In genomic region chr2:173937531-173938439, GRCm38 (mm10) we compare ENCODE assay signal across 9 mouse cellular contexts.
DNase-seq lines count a peak whose midpoint lies in the region; ATAC-seq and TF ChIP-seq lines count a peak whose summit lies in the region.
"Had no signal": no experiment of that assay in that cellular context is flagged by ENCODE, and none has a peak within 500 bp of the region (broad histone marks: within the 10 kb centered on the region; RNA-seq: fewer than 3 reads in every experiment).

No protein-coding gene starts in this region.

- 60% methylated on average over 18 of the region's 18 CpGs for WGBS in forebrain, embryonic 11.5 days
- WGBS in forebrain, embryonic 10.5 days = 69% methylated on average over 18 of the region's 18 CpGs
- 51% methylated on average over 18 of the region's 18 CpGs for WGBS in lung, embryonic 14.5 days
- WGBS in lung, postnatal 0 days = 63% methylated on average over 18 of the region's 18 CpGs
- WGBS in hindbrain, postnatal 0 days = 35% methylated on average over 18 of the region's 18 CpGs
- 15% methylated on average over 18 of the region's 18 CpGs for WGBS in neural tube, embryonic 14.5 days

- peak; percentile 47 for ATAC-seq in forebrain, embryonic 11.5 days (replicated peaks; ENCODE audit: low FRiP score)
- 0 out of 2 replicates have a peak, but pooled peaks have one; percentile 29 for ATAC-seq in lung, embryonic 14.5 days (ENCODE audit: insufficient read depth)
- no peak for ATAC-seq in lung, postnatal 0 days
- ATAC-seq in hindbrain, postnatal 0 days = no peak
- ATAC-seq in neural tube, embryonic 14.5 days (ENCODE audit: low read depth) = peak; percentile 50
- no peak for ATAC-seq in monocyte, adult 5-6 weeks (replicated peaks; ENCODE audit: insufficient number of reproducible peaks, low FRiP score, low TSS enrichment, poor library complexity, severe bottlenecking)
- no peak for ATAC-seq in granulocyte monocyte progenitor cell, adult 5-6 weeks (replicated peaks; ENCODE audit: poor library complexity, severe bottlenecking)

- H3K36me3 ChIP-seq in forebrain, embryonic 11.5 days (ENCODE audit: control insufficient read depth, insufficient read depth, low read length) = no peaks in the 10 kb centered on the region
- no peaks in the 10 kb centered on the region for H3K36me3 ChIP-seq in forebrain, embryonic 10.5 days (replicated peaks)
- H3K36me3 ChIP-seq in lung, embryonic 14.5 days (ENCODE audit: insufficient read depth) = no peaks in the 10 kb centered on the region
- H3K36me3 ChIP-seq in lung, postnatal 0 days (ENCODE audit: insufficient read depth, low read length) = no peaks in the 10 kb centered on the region
- no peaks in the 10 kb centered on the region for H3K36me3 ChIP-seq in hindbrain, postnatal 0 days (ENCODE audit: insufficient read depth, low read length)
- H3K36me3 ChIP-seq in neural tube, embryonic 14.5 days (ENCODE audit: control insufficient read depth, insufficient read depth, low read length) = no peaks in the 10 kb centered on the region
- H3K36me3 ChIP-seq: heart, embryonic 12.5 days had no signal

- no peaks in the 10 kb centered on the region for H3K4me1 ChIP-seq in forebrain, embryonic 11.5 days (replicated peaks; ENCODE audit: control insufficient read depth, insufficient read depth, low read length)
- peaks cover 20% of the 10 kb centered on the region for H3K4me1 ChIP-seq in forebrain, embryonic 10.5 days
- H3K4me1 ChIP-seq in lung, embryonic 14.5 days (ENCODE audit: insufficient read depth) = no peaks in the 10 kb centered on the region
- H3K4me1 ChIP-seq in lung, postnatal 0 days (ENCODE audit: insufficient read depth, low read depth, low read length) = no peaks in the 10 kb centered on the region
- no peaks in the 10 kb centered on the region for H3K4me1 ChIP-seq in hindbrain, postnatal 0 days (ENCODE audit: insufficient read depth, low read length)
- H3K4me1 ChIP-seq in neural tube, embryonic 14.5 days (ENCODE audit: control insufficient read depth, insufficient read depth, low read length) = peaks cover 20% of the 10 kb centered on the region
- H3K4me1 ChIP-seq: heart, embryonic 12.5 days had no signal

- no peak for TF ChIP-seq CTCF in lung, embryonic 14.5 days (IDR thresholded peaks at IDR 0.05; ENCODE audit: low read depth)
- TF ChIP-seq CTCF in lung, postnatal 0 days (IDR thresholded peaks at IDR 0.05) = no peak
- no peak for TF ChIP-seq CTCF in hindbrain, postnatal 0 days (IDR thresholded peaks at IDR 0.05; ENCODE audit: low read depth)

- H3K9me3 ChIP-seq in forebrain, embryonic 11.5 days (ENCODE audit: control insufficient read depth, low read length) = no peaks in the 10 kb centered on the region; the same call in 1 of the 2 replicates
- peaks cover 18% of the 10 kb centered on the region for H3K9me3 ChIP-seq in forebrain, embryonic 10.5 days
- H3K9me3 ChIP-seq in lung, embryonic 14.5 days (ENCODE audit: low read depth, low read length) = 0 out of 2 replicates have a peak, but pooled peaks cover 3% of the 10 kb centered on the region
- no peaks in the 10 kb centered on the region for H3K9me3 ChIP-seq in lung, postnatal 0 days (ENCODE audit: low read length)
- H3K9me3 ChIP-seq in hindbrain, postnatal 0 days (ENCODE audit: low read length) = no peaks in the 10 kb centered on the region
- no peaks in the 10 kb centered on the region for H3K9me3 ChIP-seq in neural tube, embryonic 14.5 days (ENCODE audit: control insufficient read depth, low read length)

- no peak overlapping the region for H3K4me2 ChIP-seq in forebrain, embryonic 11.5 days (ENCODE audit: low read depth, low read length, severe bottlenecking)
- H3K4me2 ChIP-seq in lung, embryonic 14.5 days = no peak overlapping the region
- H3K4me2 ChIP-seq in lung, postnatal 0 days (replicated peaks; ENCODE audit: low read depth, low read length) = no peak overlapping the region
- no peak overlapping the region for H3K4me2 ChIP-seq in hindbrain, postnatal 0 days (ENCODE audit: low read depth, low read length)
- H3K4me2 ChIP-seq in neural tube, embryonic 14.5 days (ENCODE audit: low read depth, low read length) = no peak overlapping the region
- H3K4me2 ChIP-seq: heart, embryonic 12.5 days had no signal

- H3K27ac ChIP-seq in forebrain, embryonic 11.5 days (ENCODE audit: low read depth, low read length) = no peak overlapping the region
- H3K27ac ChIP-seq in forebrain, embryonic 10.5 days = no peak overlapping the region
- no peak overlapping the region for H3K27ac ChIP-seq in lung, embryonic 14.5 days (ENCODE audit: low read depth)
- no peak overlapping the region for H3K27ac ChIP-seq in lung, postnatal 0 days (ENCODE audit: low read length)
- H3K27ac ChIP-seq in hindbrain, postnatal 0 days = peak overlapping the region; percentile 32; the same call in 1 of the 2 replicates
- H3K27ac ChIP-seq in neural tube, embryonic 14.5 days (ENCODE audit: low read depth, low read length) = peak overlapping the region; percentile 75

- no peak for DNase-seq in forebrain, embryonic 11.5 days (ENCODE audit: low spot score)
- no peak for DNase-seq in forebrain, embryonic 10.5 days (ENCODE audit: extremely low spot score, low spot score)
- peak; percentile 67 for DNase-seq in lung, embryonic 14.5 days
- no peak for DNase-seq in lung, postnatal 0 days (ENCODE audit: low spot score)
- DNase-seq in hindbrain, postnatal 0 days (ENCODE audit: low spot score) = peak; percentile 62

- H3K9ac ChIP-seq in forebrain, embryonic 11.5 days (ENCODE audit: low read length) = no peak overlapping the region
- 0 out of 2 replicates have a peak overlapping the region, but pooled peaks have one; percentile 7 for H3K9ac ChIP-seq in lung, embryonic 14.5 days
- H3K9ac ChIP-seq in lung, postnatal 0 days (replicated peaks; ENCODE audit: low read depth) = no peak overlapping the region
- no peak overlapping the region for H3K9ac ChIP-seq in hindbrain, postnatal 0 days (replicated peaks; ENCODE audit: low read length)
- H3K9ac ChIP-seq in neural tube, embryonic 14.5 days (replicated peaks; ENCODE audit: low read depth, low read length) = no peak overlapping the region
- H3K9ac ChIP-seq: heart, embryonic 12.5 days had no signal

- no peaks in the 10 kb centered on the region for H3K27me3 ChIP-seq in forebrain, embryonic 11.5 days (ENCODE audit: control insufficient read depth, insufficient read depth, low read length)
- H3K27me3 ChIP-seq in forebrain, embryonic 10.5 days (ENCODE audit: poor library complexity, severe bottlenecking) = no peaks in the 10 kb centered on the region
- H3K27me3 ChIP-seq in lung, embryonic 14.5 days (ENCODE audit: insufficient read depth, low read length) = no peaks in the 10 kb centered on the region
- no peaks in the 10 kb centered on the region for H3K27me3 ChIP-seq in lung, postnatal 0 days (replicated peaks; ENCODE audit: insufficient read depth, low read length)
- no peaks in the 10 kb centered on the region for H3K27me3 ChIP-seq in hindbrain, postnatal 0 days (ENCODE audit: insufficient read depth, low read length)
- no peaks in the 10 kb centered on the region for H3K27me3 ChIP-seq in neural tube, embryonic 14.5 days (ENCODE audit: control insufficient read depth, insufficient read depth, low read length)
- H3K27me3 ChIP-seq: heart, embryonic 12.5 days had no signal

- no peak for TF ChIP-seq EP300 in lung, postnatal 0 days (IDR thresholded peaks at IDR 0.05)

- H3K4me3 ChIP-seq in forebrain, embryonic 11.5 days (ENCODE audit: low read depth, low read length) = no peak overlapping the region
- H3K4me3 ChIP-seq in forebrain, embryonic 10.5 days = no peak overlapping the region
- no peak overlapping the region for H3K4me3 ChIP-seq in lung, embryonic 14.5 days (ENCODE audit: low read depth, low read length)
- H3K4me3 ChIP-seq in lung, postnatal 0 days (ENCODE audit: low read depth, low read length) = no peak overlapping the region
- no peak overlapping the region for H3K4me3 ChIP-seq in hindbrain, postnatal 0 days (ENCODE audit: low read length)
- no peak overlapping the region for H3K4me3 ChIP-seq in neural tube, embryonic 14.5 days (ENCODE audit: low read depth, low read length)
- H3K4me3 ChIP-seq: heart, embryonic 12.5 days had no signal

Comparison
In these comparisons a context has a peak if more than half of its experiments do, and no peak if none do; other contexts are left out.
1. ATAC-seq: peak in forebrain, embryonic 11.5 days (single experiment), lung, embryonic 14.5 days (single experiment) and neural tube, embryonic 14.5 days (single experiment); none in lung, postnatal 0 days (single experiment), hindbrain, postnatal 0 days (single experiment), monocyte, adult 5-6 weeks (single experiment) and granulocyte monocyte progenitor cell, adult 5-6 weeks (single experiment).
2. DNase-seq: peak in lung, embryonic 14.5 days (single experiment) and hindbrain, postnatal 0 days (single experiment); none in forebrain, embryonic 11.5 days (single experiment), forebrain, embryonic 10.5 days (single experiment) and lung, postnatal 0 days (single experiment).
3. H3K27ac ChIP-seq: peak in hindbrain, postnatal 0 days (single experiment) and neural tube, embryonic 14.5 days (single experiment); none in forebrain, embryonic 11.5 days (single experiment), forebrain, embryonic 10.5 days (single experiment), lung, embryonic 14.5 days (single experiment) and lung, postnatal 0 days (single experiment).